Mouse (Mus musculus): Measurements from ENCODE around the gene Rapgef5.

Gene Rapgef5

DNA sequence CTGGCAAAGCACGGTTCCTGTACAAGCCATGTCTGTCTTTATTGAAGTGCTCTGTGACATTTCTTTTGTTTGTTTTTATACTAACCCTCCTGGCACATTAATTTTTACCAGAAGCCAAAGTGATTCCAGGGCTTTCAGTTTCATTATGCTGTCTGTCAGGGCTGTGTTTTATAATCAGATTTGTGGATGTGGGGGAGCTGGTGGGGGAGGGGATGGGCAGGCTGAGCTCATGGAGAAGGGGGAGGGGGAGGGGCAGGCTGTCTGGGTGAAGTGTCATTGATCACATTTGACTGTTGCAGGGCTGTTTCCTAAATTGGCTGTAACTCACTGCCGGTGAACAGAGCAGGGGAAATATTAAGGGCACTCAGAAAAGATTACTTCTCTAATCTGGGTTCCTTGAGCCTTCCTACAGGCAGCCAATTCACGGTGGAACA is 211.9 kb downstream of the Rapgef5 start:
- no peak for DNase-seq

DNA sequence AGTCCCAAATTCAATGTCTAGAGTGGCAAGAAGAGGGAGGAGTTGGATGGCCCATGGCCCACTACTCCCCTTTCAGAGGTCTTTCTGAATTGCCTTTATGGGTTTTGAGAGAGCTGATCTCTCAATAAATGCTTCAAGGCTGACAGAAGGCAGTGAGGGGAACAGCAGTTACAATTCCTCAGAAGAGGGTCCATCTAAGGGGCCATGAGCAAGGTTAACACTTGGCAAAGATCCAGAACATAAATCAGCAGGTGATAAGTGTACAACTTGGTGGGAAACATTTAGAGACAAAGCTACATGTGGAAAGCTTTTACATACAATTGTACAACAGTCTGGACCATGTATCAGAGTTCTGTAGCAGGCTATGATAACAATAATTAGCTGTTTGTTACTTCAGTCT is 217.3 kb downstream of the Rapgef5 start:
- no peak for DNase-seq

DNA sequence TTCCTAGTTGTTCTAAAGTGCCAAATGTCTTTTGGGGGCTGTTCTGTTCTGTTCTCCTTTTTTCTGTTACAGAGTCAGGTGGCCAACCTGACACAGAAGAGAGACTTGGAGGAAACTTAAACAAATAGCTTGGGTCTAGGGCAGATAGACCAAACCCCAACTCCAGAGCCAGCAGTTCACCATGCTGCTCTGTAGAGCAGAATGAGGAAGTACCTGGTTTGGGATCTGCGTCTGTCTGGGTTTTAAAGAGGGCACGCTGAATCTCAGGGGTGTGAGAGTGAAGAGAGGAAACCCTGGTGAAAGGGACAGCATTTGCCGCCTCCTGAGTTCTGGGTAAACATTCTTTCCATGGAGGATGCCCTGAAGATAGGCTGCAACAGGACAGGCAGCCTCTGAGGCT is 219.9 kb downstream of the Rapgef5 start:
- DNase-seq: no peak

- DNase-seq: no peak
Observed at GRCm38 (mm10) chr12:117736928-117737327, 220.6 kb downstream of the Rapgef5 start.

GRCm38 (mm10) chr12:117737332-117738031 is 221.2 kb downstream of the Rapgef5 start:
- no peak for DNase-seq

DNA sequence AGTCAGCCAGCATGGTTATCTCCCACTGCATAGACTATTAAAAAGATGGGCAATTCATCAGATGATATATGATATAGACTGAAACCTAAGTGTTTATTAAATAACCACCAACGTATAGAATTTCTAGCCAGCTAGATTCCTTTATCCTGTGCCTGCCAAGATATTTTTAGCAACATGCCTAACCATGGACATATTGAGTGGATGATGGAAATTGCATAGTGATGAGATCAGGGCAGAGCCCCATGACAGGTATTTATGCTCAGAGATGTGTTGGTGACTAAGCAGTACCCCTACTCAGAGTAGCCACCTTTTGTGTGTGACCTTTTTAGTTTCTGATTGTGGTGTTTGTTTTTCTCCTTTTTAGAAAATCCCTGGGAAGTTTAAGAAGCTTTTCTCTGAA is 226.2 kb downstream of the Rapgef5 start:
- DNase-seq: no peak

DNA sequence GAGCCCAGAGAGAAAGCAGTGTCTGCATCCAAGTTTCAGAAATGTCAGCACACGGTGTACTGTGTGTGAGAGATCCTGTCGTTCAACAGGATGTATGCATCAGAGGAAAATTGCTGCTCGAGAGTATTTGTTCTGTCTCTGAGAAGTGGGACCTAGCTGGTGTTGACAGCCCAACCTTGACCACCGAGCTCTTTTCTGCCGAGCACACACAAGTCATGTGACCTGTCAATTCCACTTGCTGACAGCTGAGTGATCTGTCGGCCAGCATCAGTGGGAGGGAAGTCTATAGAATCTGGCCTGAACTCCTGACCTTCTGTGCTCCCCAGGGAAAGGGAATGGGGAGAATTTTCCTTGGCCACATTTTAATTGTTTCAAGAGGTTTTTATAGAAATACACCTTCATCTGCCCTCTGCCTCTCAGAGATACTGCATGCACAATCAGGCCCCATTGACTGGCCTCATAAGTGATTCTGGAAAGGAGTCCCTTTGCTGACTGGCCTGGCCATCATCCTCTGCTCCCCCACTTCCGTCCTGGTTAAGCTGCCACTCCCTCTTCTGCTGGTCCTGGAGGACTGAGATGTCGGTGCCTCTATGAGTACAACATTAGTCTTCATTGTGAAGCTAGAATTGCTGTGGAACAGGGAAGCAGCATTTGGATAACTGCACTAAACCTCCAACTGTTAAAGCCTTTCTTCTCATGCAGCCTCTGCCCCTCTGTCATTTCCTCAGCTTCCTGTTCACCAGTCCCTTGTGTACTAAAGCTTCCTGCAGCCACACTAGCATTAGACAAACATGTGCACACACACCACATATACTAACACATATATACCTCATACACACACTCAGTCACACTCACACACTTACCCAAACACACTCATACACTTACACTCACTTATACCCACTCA is 228.6 kb downstream of the Rapgef5 start:
- no peak for DNase-seq

DNA sequence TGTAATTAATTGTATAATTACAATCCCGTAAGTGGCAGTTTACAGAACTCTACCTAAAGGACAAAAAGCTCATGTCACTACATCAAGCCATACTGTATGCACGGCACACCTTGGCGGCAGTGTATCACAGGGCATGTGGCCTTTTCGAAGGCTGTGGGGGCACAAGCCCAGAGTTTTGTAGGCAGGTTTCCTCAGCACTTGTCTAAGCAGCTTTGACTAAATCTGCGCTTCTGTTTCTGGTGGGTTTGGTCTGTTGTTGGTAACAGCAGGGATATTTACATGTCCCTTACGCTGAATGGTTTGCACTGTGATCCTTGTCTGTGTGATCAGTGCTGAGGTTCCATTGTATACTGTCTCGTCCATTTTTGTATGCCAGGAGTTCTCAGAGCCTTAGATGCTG is 230.3 kb downstream of the Rapgef5 start:
- no peak for DNase-seq

DNA sequence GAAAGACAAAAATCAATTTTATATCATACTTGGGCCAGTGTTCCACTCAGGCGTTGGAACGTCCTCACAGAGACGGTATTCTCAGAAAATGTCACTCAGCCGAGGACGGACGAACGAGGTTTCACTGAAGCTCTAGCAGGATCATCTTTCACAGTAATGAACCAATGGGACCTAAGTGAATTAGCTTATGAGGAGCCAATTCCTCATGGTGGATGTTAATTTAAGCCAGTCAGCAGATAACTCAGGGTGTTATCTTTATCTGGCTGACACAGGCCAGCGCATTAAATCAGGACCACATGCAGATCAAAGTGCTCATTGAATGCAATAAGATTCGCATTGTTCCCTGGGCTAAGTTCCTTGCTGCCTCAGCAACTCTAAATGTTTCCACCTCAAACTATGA is 234.8 kb downstream of the Rapgef5 start:
- no peak for DNase-seq

- DNase-seq: no peak
Observed at GRCm38 (mm10) chr12:117751520-117752383, 235.5 kb downstream of the Rapgef5 start.

GRCm38 (mm10) chr12:117756010-117756409 is 239.7 kb downstream of the Rapgef5 start:
- DNase-seq: no peak

DNA sequence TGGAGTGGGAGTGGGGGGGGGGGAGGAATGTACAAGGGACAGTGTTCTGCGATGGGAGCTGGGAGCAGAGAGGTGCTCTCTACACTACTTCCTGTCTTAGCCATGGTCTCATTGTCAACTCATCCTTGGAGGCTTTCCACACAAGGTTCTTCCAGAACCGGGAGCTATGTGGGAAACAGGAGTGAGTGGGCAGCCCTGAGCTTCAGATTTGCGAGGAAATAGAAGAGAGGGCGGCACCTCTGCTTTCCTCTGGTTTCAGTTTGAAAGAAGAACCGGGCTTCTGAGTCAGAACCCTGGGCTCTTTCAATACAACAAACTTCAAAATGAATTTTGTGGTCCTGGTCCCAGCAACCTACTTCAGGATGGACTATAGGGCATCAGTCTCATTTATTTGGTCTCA is 244.1 kb downstream of the Rapgef5 start:
- no peak for DNase-seq

DNA sequence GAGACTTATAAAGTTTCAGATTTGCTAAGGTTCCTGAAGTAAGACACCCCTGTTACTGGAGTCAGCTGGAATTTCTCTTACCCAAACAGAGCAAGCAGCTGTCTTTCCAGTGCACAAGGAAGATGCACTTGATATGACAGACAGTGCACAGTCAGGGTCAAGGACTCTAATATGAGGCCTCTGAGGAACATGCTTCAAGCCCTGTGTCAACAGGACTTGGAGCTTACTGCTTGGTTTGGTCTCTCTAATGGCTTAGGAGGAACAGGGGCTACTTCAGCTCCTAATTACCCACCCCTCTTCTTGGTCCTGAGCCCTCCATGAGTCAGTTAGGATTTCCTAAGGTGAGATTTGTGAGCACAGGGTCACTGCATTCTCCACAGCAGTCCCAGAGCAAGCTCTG is 244.6 kb downstream of the Rapgef5 start:
- no peak for DNase-seq

GRCm38 (mm10) chr12:117761698-117762097 is 245.4 kb downstream of the Rapgef5 start:
- no peak for DNase-seq

- DNase-seq: no peak
Observed at GRCm38 (mm10) chr12:117763247-117763646, 247.0 kb downstream of the Rapgef5 start.

DNA sequence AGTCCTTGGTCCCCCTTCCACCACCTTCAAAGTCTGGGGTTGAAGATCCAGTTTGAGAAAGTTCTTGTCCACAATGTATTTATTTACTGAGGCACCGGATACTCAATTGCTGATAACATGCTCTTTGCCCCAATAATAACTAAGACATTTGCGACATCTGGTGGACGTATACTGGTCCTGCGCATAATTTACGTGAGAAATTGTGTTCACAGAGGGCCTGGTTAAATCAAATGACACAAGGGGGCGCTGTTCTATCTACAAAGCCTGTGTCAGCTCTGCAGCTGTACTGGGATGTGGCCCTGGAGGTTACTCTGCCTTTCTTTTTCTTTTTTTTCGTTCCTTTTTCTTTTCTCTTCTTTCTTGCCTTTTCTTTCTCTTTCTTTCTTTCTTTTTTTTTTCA is 248.6 kb downstream of the Rapgef5 start:
- DNase-seq: peak; percentile 44

DNA sequence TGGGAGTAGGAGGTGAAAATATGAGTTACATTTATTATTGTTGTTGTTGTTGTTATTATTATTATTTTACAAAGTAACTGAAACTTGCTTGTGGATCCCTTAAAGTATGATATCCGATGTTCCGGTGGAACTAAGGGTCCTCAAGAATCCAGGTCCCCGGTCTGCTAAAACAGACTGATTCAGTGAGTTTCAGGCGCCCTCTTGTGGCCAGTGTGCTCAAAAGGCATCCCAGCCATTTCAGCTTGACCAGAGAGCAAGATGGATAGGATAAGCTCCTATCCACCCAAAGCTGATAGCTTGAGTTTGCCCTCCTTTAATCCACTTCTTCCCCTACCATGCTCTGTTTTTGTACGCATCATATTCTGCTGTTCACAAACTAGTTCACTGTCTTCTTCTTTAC is 252.8 kb downstream of the Rapgef5 start:
- peak; percentile 30 for DNase-seq

GRCm38 (mm10) chr12:117770211-117770610 is 253.9 kb downstream of the Rapgef5 start:
- DNase-seq: no peak

- DNase-seq: peak; percentile 24
Observed at GRCm38 (mm10) chr12:117771156-117771555, 254.9 kb downstream of the Rapgef5 start.

DNA sequence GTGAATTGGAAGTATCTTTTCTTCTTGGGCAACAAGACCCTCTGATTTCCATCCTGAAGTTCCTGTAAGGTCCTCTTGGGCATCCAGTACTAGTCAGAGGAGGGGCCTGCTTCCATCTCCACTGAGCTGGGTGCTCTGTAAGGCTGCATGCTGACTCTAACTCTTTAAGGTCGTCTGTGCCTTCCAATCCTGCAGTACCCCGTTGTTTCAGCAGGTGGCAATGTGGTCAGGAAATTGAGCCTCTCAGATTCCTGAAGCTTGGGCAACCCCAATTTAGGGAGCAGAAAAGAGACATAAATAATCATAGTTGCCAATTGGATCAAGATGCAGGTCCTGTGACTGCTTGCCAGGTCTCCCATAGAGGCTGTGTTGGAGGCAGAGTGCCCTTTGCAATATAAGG is 256.4 kb downstream of the Rapgef5 start:
- peak; percentile 22 for DNase-seq

GRCm38 (mm10) chr12:117776841-117777240 is 260.6 kb downstream of the Rapgef5 start:
- DNase-seq: no peak

GRCm38 (mm10) chr12:117781360-117781759 is 265.1 kb downstream of the Rapgef5 start:
- no peak for DNase-seq

GRCm38 (mm10) chr12:117783426-117783825 is 267.1 kb downstream of the Rapgef5 start:
- no peak for DNase-seq
